In genomic region chr16:27586307-27586706, GRCm38 (mm10) we compare ENCODE assay signal across 21 mouse cellular contexts.
DNase-seq lines count a peak whose midpoint lies in the region; ATAC-seq and TF ChIP-seq lines count a peak whose summit lies in the region.
"Had no signal": no experiment of that assay in that cellular context is flagged by ENCODE, and none has a peak within 500 bp of the region (broad histone marks: within the 10 kb centered on the region; RNA-seq: fewer than 3 reads in every experiment).

No protein-coding gene starts in this region.

- H3K36me3 ChIP-seq in kidney, adult 2 months (ENCODE audit: control insufficient read depth, insufficient read depth, low read length): no peaks in the 10 kb centered on the region
- H3K36me3 ChIP-seq in CH12.LX (replicated peaks in 1 of 2; ENCODE audit: control insufficient read depth in 1 of 2, insufficient read depth in 1 of 2, low read length in 1 of 2) (no peaks in the 10 kb centered on the region), ES-E14 (ENCODE audit: control insufficient read depth, insufficient read depth, low read length, poor library complexity, severe bottlenecking) (no peaks in the 10 kb centered on the region)
- H3K36me3 ChIP-seq in embryonic facial prominence, embryonic 10.5 days (replicated peaks): no peaks in the 10 kb centered on the region
- H3K36me3 ChIP-seq: embryonic facial prominence, embryonic 13.5 days; heart, embryonic 10.5 days; midbrain, embryonic 12.5 days had no signal

- TF ChIP-seq EP300 in CH12.LX (IDR thresholded peaks at IDR 0.05; ENCODE audit: low read length): no peak

- ATAC-seq in granulocyte monocyte progenitor cell, adult 5-6 weeks (replicated peaks; ENCODE audit: poor library complexity, severe bottlenecking): no peak
- ATAC-seq: intestine, embryonic 16.5 days had no signal

- WGBS in kidney, adult 2 months: 35% methylated on average over 7 of the region's 7 CpGs
- WGBS in embryonic facial prominence, embryonic 10.5 days: 57% methylated on average over 7 of the region's 7 CpGs

- TF ChIP-seq POLR2A in kidney, adult 2 months (IDR thresholded peaks at IDR 0.05; ENCODE audit: low read depth, low read length): no peak
- no peak for TF ChIP-seq POLR2A in CH12.LX (IDR thresholded peaks at IDR 0.05; ENCODE audit: low read depth, low read length)

- in situ Hi-C loops in CH12.LX (cut with MboI; ENCODE audit: low pct_ligation_motif_present, low pct_unique_long_range_greater_than_20kb, low sequenced_read_pairs) (no loop called here), ES-E14 (cut with MboI; ENCODE audit: low sequenced_read_pairs in 2 of 2, unreplicated experiment in 2 of 2) (no loop called here)

- peak; percentile 7 for DNase-seq in kidney, postnatal 10 days
- no peak for DNase-seq in kidney, adult 2 months
- DNase-seq in CH12.LX (ENCODE audit: extremely low read depth) (peak; percentile 8), ES-E14 (ENCODE audit: low read depth, low spot score) (peak; percentile 24)
- peak; percentile 12 for DNase-seq in embryonic facial prominence, embryonic 10.5 days (ENCODE audit: low spot score)
- DNase-seq in layer of hippocampus, postnatal 10 days (ENCODE audit: low spot score in 2 of 2): no peak
- DNase-seq: cerebellum, adult 11-12 months; cerebellum, postnatal 25 days; gastrocnemius, postnatal 14 days; heart, postnatal 14 days; kidney, postnatal 14 days; layer of hippocampus, adult 9-11 months; lung, adult 2 months; thymus, adult 2 months had no signal

- H3K4me2 ChIP-seq in CH12.LX (ENCODE audit: insufficient read depth, low read depth, poor library complexity, severe bottlenecking): no peak overlapping the region; the same call in 1 of the 2 replicates
- H3K4me2 ChIP-seq: embryonic facial prominence, embryonic 13.5 days; hindbrain, embryonic 14.5 days; midbrain, embryonic 12.5 days had no signal

- TF ChIP-seq RAD21 in CH12.LX (IDR thresholded peaks at IDR 0.05; ENCODE audit: low read depth, low read length): no peak

- no peak for TF ChIP-seq CTCF in kidney, adult 2 months (conservative IDR thresholded peaks at IDR 0.05; ENCODE audit: insufficient read depth, insufficient read length, low read depth, low read length)
- TF ChIP-seq CTCF in CH12.LX (conservative IDR thresholded peaks at IDR 0.05 in 1 of 2, IDR thresholded peaks at IDR 0.05 in 1 of 2; ENCODE audit: low read depth in 2 of 2, low read length in 2 of 2): no peak

- H3K9ac ChIP-seq in CH12.LX (ENCODE audit: insufficient read depth, low read depth): no peak overlapping the region
- H3K9ac ChIP-seq in ES-E14 (ENCODE audit: insufficient read depth, low read depth, low read length, poor library complexity, severe bottlenecking): no peak overlapping the region
- H3K9ac ChIP-seq: embryonic facial prominence, embryonic 13.5 days; hindbrain, embryonic 14.5 days; midbrain, embryonic 12.5 days had no signal

- no peak overlapping the region for H3K4me3 ChIP-seq in kidney, adult 2 months (ENCODE audit: insufficient read depth, low read depth, low read length)
- H3K4me3 ChIP-seq in CH12.LX (replicated peaks in 1 of 3; ENCODE audit: low read depth in 2 of 3, low read length in 2 of 3, poor library complexity in 1 of 3) (no peak overlapping the region), ES-E14 (ENCODE audit: insufficient read depth in 1 of 2, low read depth in 1 of 2, low read length in 2 of 2, poor library complexity in 1 of 2, severe bottlenecking in 1 of 2) (no peak overlapping the region)
- no peak overlapping the region for H3K4me3 ChIP-seq in embryonic facial prominence, embryonic 10.5 days
- H3K4me3 ChIP-seq: embryonic facial prominence, embryonic 13.5 days; heart, embryonic 10.5 days; midbrain, embryonic 12.5 days had no signal

- H3K4me1 ChIP-seq in kidney, adult 2 months (ENCODE audit: control insufficient read depth, insufficient read depth, low read length): no peaks in the 10 kb centered on the region
- no peaks in the 10 kb centered on the region for H3K4me1 ChIP-seq in CH12.LX (ENCODE audit: control insufficient read depth in 1 of 2, insufficient read depth in 2 of 2)
- H3K4me1 ChIP-seq in ES-E14 (ENCODE audit: control insufficient read depth in 2 of 2, insufficient read depth in 2 of 2, low read length in 2 of 2, poor library complexity in 1 of 2): no peaks in the 10 kb centered on the region
- no peaks in the 10 kb centered on the region for H3K4me1 ChIP-seq in embryonic facial prominence, embryonic 10.5 days
- H3K4me1 ChIP-seq: embryonic facial prominence, embryonic 13.5 days; heart, embryonic 10.5 days; midbrain, embryonic 12.5 days had no signal

- no peak overlapping the region for H3K27ac ChIP-seq in kidney, adult 2 months (ENCODE audit: insufficient read depth, low read depth, low read length)
- no peak overlapping the region for H3K27ac ChIP-seq in CH12.LX (ENCODE audit: insufficient read depth, low read depth)
- H3K27ac ChIP-seq in ES-E14 (ENCODE audit: insufficient read depth, low read depth, low read length, poor library complexity, severe bottlenecking): no peak overlapping the region
- H3K27ac ChIP-seq in embryonic facial prominence, embryonic 10.5 days (replicated peaks): no peak overlapping the region
- H3K27ac ChIP-seq: embryonic facial prominence, embryonic 13.5 days; heart, embryonic 10.5 days; hindbrain, embryonic 14.5 days; macrophage; midbrain, embryonic 12.5 days had no signal

- H3K79me2 ChIP-seq in CH12.LX (replicated peaks; ENCODE audit: control insufficient read depth, extremely low read depth, insufficient read depth, poor library complexity, severe bottlenecking): no peaks in the 10 kb centered on the region

- H3K9me3 ChIP-seq in CH12.LX (replicated peaks; ENCODE audit: low read length): no peaks in the 10 kb centered on the region
- H3K9me3 ChIP-seq in ES-E14 (ENCODE audit: control insufficient read depth, insufficient read depth, low read depth, low read length): no peaks in the 10 kb centered on the region
- no peaks in the 10 kb centered on the region for H3K9me3 ChIP-seq in embryonic facial prominence, embryonic 10.5 days
- H3K9me3 ChIP-seq: embryonic facial prominence, embryonic 13.5 days; heart, embryonic 10.5 days; midbrain, embryonic 12.5 days had no signal

- dilution Hi-C loops in CH12.LX (cut with MboI; ENCODE audit: extremely low pct_ligation_motif_present, extremely low pct_unique_long_range_greater_than_20kb, low sequenced_read_pairs): no loop called here

- H3K27me3 ChIP-seq in kidney, adult 2 months (replicated peaks; ENCODE audit: control insufficient read depth, insufficient read depth, low read length): no peaks in the 10 kb centered on the region
- H3K27me3 ChIP-seq in CH12.LX (replicated peaks): no peaks in the 10 kb centered on the region
- H3K27me3 ChIP-seq in embryonic facial prominence, embryonic 10.5 days (replicated peaks; ENCODE audit: low read depth, poor library complexity, severe bottlenecking): no peaks in the 10 kb centered on the region
- H3K27me3 ChIP-seq: embryonic facial prominence, embryonic 13.5 days; midbrain, embryonic 12.5 days had no signal

TF ChIP-seq in CH12.LX, 34 proteins besides CTCF, POLR2A, EP300 and RAD21:
- TF ChIP-seq USF2 (conservative IDR thresholded peaks at IDR 0.05; ENCODE audit: low read depth, low read length) (no peak), ZKSCAN1 (IDR thresholded peaks at IDR 0.05; ENCODE audit: borderline replicate concordance, low read depth, low read length) (no peak), CHD1 (IDR thresholded peaks at IDR 0.05; ENCODE audit: low read depth, low read length) (no peak), ZNF384 (IDR thresholded peaks at IDR 0.05; ENCODE audit: low read depth, low read length) (no peak), NRF1 (IDR thresholded peaks at IDR 0.05; ENCODE audit: low read depth, low read length) (peak; percentile 85), MXI1 (IDR thresholded peaks at IDR 0.05; ENCODE audit: low read depth, low read length) (peak; percentile 72), BHLHE40 (IDR thresholded peaks at IDR 0.05; ENCODE audit: low read depth, low read length) (peak; percentile 64; the same call in 1 of the 2 replicates), MAX (IDR thresholded peaks at IDR 0.05; ENCODE audit: low read length) (peak; percentile 15; the same call in 1 of the 2 replicates), UBTF (IDR thresholded peaks at IDR 0.05; ENCODE audit: low read depth, low read length) (no peak)

TF ChIP-seq in ES-E14, 5 proteins besides CTCF, POLR2A, EP300 and RAD21:
- no peak for TF ChIP-seq ZNF384 (IDR thresholded peaks at IDR 0.05; ENCODE audit: low read depth, low read length)
- TF ChIP-seq MAFK (IDR thresholded peaks at IDR 0.05; ENCODE audit: insufficient read depth, low read depth, low read length): no peak
- TF ChIP-seq ZC3H11A (IDR thresholded peaks at IDR 0.05; ENCODE audit: borderline replicate concordance, low read depth, low read length): no peak
- no peak for TF ChIP-seq CHD2 (IDR thresholded peaks at IDR 0.05; ENCODE audit: low read depth, low read length)
- TF ChIP-seq HCFC1 (IDR thresholded peaks at IDR 0.05; ENCODE audit: borderline replicate concordance, insufficient read depth, low read length): no peak

Comparison
In these comparisons a context has a peak if more than half of its experiments do, and no peak if none do; other contexts are left out.
1. DNase-seq: peak in kidney, postnatal 10 days (single experiment), CH12.LX (single experiment), ES-E14 (single experiment) and embryonic facial prominence, embryonic 10.5 days (single experiment); none in kidney, adult 2 months (single experiment) and layer of hippocampus, postnatal 10 days (0 of 2).